Mouse (Mus musculus): ENCODE data around the gene Ubl3. TPM values are rescaled to one million over a fixed set of nuclear protein-coding genes. Genes with fewer than 3 reads are reported as not detected.

Ubl3 gene
- total RNA-seq, 2 experiments from 2014 or later, result 177 to 179 TPM

- DNase-seq (ENCODE audit: low spot score in 2 of 2), result no peak
- intact Hi-C loops (cut with DNase I), result no loop called here
Observed at GRCm38 (mm10) chr5:148495991-148496390, 56.6 kb downstream of the Ubl3 start.

GRCm38 (mm10) chr5:148495173-148495572 lies 57.4 kb downstream of the Ubl3 start:
- peak in 1 of 2 experiments; percentile 17 for DNase-seq (ENCODE audit: low spot score in 2 of 2)
- intact Hi-C loops (cut with DNase I), result no loop called here

GRCm38 (mm10) chr5:148494249-148494648 lies 58.3 kb downstream of the Ubl3 start:
- intact Hi-C loops (cut with DNase I), result no loop called here
- DNase-seq (ENCODE audit: low spot score in 2 of 2), result no peak

- no peak for DNase-seq (ENCODE audit: low spot score in 2 of 2)
- intact Hi-C loops (cut with DNase I), result no loop called here
Observed at GRCm38 (mm10) chr5:148493025-148493424, 59.6 kb downstream of the Ubl3 start.

GRCm38 (mm10) chr5:148490391-148490790 lies 62.2 kb downstream of the Ubl3 start:
- intact Hi-C loops (cut with DNase I), result no loop called here
- DNase-seq (ENCODE audit: low spot score in 2 of 2), result no peak

- intact Hi-C loops (cut with DNase I), result no loop called here
- DNase-seq (ENCODE audit: low spot score in 2 of 2), result peak; percentile 52 to 60
Observed at GRCm38 (mm10) chr5:148489724-148490193, 62.8 kb downstream of the Ubl3 start.

GRCm38 (mm10) chr5:148488891-148489723 lies 63.5 kb downstream of the Ubl3 start:
- no peak for DNase-seq (ENCODE audit: low spot score in 2 of 2)
- intact Hi-C loops (cut with DNase I), result no loop called here

- intact Hi-C loops (cut with DNase I), result no loop called here
- no peak for DNase-seq (ENCODE audit: low spot score in 2 of 2)
Observed at GRCm38 (mm10) chr5:148486202-148486601, 66.4 kb downstream of the Ubl3 start.

- intact Hi-C loops (cut with DNase I), result no loop called here
- DNase-seq (ENCODE audit: low spot score in 2 of 2), result no peak
Observed at GRCm38 (mm10) chr5:148481745-148482144, 70.8 kb downstream of the Ubl3 start.

- intact Hi-C loops (cut with DNase I), result no loop called here
- DNase-seq (ENCODE audit: low spot score in 2 of 2), result no peak
Observed at GRCm38 (mm10) chr5:148474346-148474745, 78.2 kb downstream of the Ubl3 start.

GRCm38 (mm10) chr5:148468626-148469441 lies 83.8 kb downstream of the Ubl3 start:
- intact Hi-C loops (cut with DNase I), result no loop called here
- no peak for DNase-seq (ENCODE audit: low spot score in 2 of 2)

GRCm38 (mm10) chr5:148466933-148467607 lies 85.5 kb downstream of the Ubl3 start:
- DNase-seq (ENCODE audit: low spot score in 2 of 2), result no peak
- intact Hi-C loops (cut with DNase I), result no loop called here

- DNase-seq (ENCODE audit: low spot score in 2 of 2), result no peak
- intact Hi-C loops (cut with DNase I), result no loop called here
Observed at GRCm38 (mm10) chr5:148466116-148466515, 86.5 kb downstream of the Ubl3 start.

- intact Hi-C loops (cut with DNase I), result no loop called here
- DNase-seq (ENCODE audit: low spot score in 2 of 2), result no peak
Observed at GRCm38 (mm10) chr5:148465091-148465490, 87.5 kb downstream of the Ubl3 start.

- intact Hi-C loops (cut with DNase I), result no loop called here
- no peak for DNase-seq (ENCODE audit: low spot score in 2 of 2)
Observed at GRCm38 (mm10) chr5:148464489-148464888, 88.1 kb downstream of the Ubl3 start.

- intact Hi-C loops (cut with DNase I), result no loop called here
- DNase-seq (ENCODE audit: low spot score in 2 of 2), result peak; percentile 23 to 33
Observed at GRCm38 (mm10) chr5:148463783-148464294, 88.8 kb downstream of the Ubl3 start.

Measured in left cerebral cortex, postnatal 14 days (tissue).